Mouse (Mus musculus) ES-Bruce4 (cell line): ENCODE results near the gene Arhgap10. TPM values are rescaled to one million over a fixed set of nuclear protein-coding genes. Genes with fewer than 3 reads are reported as not detected.

Experiments used
- H3K27ac ChIP-seq: 2 replicates; pipeline ENCODE4 v1.5.1; 2012; ENCODE audit warnings: low read length, inconsistent platforms; ENCODE audit not compliant: insufficient read depth
- H3K27me3 ChIP-seq: 2 replicates; pipeline ENCODE4 v1.6.1; 2012; ENCODE audit warnings: mild to moderate bottlenecking, low read length, inconsistent platforms; ENCODE audit not compliant: control insufficient read depth, poor library complexity, insufficient read depth, severe bottlenecking
- H3K36me3 ChIP-seq: 2 replicates; pipeline ENCODE4 v1.6.1; 2012; ENCODE audit warnings: inconsistent platforms, mild to moderate bottlenecking, low read length, moderate library complexity; ENCODE audit not compliant: control insufficient read depth, poor library complexity, insufficient read depth, severe bottlenecking
- H3K4me1 ChIP-seq: one replicate; pipeline ENCODE4 v1.8.1; 2011; ENCODE audit warnings: low read length; ENCODE audit not compliant: control insufficient read depth, insufficient read depth
- H3K4me3 ChIP-seq: 2 replicates; pipeline ENCODE4 v1.5.1; 2011; ENCODE audit warnings: low read depth, mild to moderate bottlenecking, low read length
- H3K9ac ChIP-seq: 2 replicates; pipeline ENCODE4 v1.6.1; 2012; ENCODE audit warnings: low read depth, mild to moderate bottlenecking, inconsistent platforms; ENCODE audit not compliant: poor library complexity, severe bottlenecking
- H3K9me3 ChIP-seq: replicated peaks from 2 replicates; pipeline ENCODE4 v1.6.1; 2012; ENCODE audit warnings: mild to moderate bottlenecking, low read length, inconsistent platforms; ENCODE audit not compliant: control insufficient read depth, poor library complexity, insufficient read depth, severe bottlenecking
- CTCF ChIP-seq: IDR thresholded peaks from one replicate; pipeline ENCODE4 v1.8.1; 2011; ENCODE audit warnings: low read depth, low read length
- EP300 ChIP-seq: IDR thresholded peaks from 2 replicates; pipeline ENCODE4 v1.6.1; 2011; ENCODE audit warnings: low read depth, low read length; ENCODE audit not compliant: insufficient read depth
- POLR2A ChIP-seq: IDR thresholded peaks from one replicate; pipeline ENCODE4 v1.8.1; 2011; ENCODE audit warnings: low read length; ENCODE audit not compliant: insufficient read depth
- polyA plus RNA-seq: library from polyadenylated mRNA; stranded (reverse); fragments of >200 nt; gene quantifications from 2 replicates; pipeline ENCODE4 v1.2.4, GENCODE M21; 2011; ENCODE audit warnings: low read depth; ENCODE audit not compliant: missing spikeins, insufficient read depth, insufficient read length

The Arhgap10 gene
- polyA plus RNA-seq, 1 experiment: 26.0 TPM

DNA sequence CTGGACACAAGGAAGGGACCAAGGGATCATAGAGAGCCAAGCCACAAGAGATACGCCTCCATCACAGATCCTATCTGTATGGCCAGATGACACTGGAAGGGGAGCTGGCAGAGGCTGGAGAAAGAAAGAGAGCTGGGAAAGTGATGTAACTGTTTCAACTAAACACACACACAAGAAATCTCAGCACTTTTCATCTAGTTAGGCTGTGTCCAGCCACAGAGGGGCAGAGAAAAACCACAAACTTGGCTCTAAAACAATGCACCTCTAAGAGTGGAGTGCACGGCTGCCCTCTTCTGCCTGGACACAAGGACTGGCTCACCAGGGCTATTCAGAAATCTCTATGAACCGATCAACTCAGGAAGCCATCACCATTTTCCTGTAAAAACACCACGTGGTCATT is 175.6 kb downstream of the Arhgap10 start:
- no peak overlapping the region for H3K27ac ChIP-seq
- no peak for TF ChIP-seq POLR2A
- TF ChIP-seq CTCF: no peak
- no peak for TF ChIP-seq EP300

DNA sequence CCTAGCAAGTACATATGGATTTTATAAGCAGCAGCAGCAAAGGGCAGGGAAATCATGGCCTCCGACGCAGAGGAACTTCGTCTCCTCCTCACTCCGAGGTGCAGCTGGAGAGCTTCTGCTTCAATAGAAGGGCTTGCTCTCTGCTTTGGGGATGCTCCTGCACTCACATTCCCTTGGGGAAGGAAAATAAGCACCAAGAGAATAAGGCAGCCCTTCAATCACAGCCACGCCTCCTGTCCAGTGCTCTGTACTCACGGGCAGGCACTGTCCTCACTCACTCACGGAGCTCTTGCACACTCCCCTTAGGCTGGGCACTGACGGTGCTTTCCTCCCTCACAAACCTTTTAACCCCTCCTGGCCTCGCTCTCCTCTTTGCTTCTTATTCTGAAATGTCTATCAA is 176.4 kb downstream of the Arhgap10 start:
- Histone ChIP-seq H3K4me1 (no peaks in the 10 kb centered on the region), H3K4me3 (no peak overlapping the region), H3K9ac (no peak overlapping the region), H3K36me3 (no peaks in the 10 kb centered on the region), H3K27me3 (no peaks in the 10 kb centered on the region), H3K27ac (no peak overlapping the region), H3K9me3 (no peaks in the 10 kb centered on the region)
- no peak for TF ChIP-seq CTCF
- TF ChIP-seq POLR2A: no peak
- TF ChIP-seq EP300: no peak

More for the DNA sequence above, 175.6 kb downstream of the Arhgap10 start:
- Histone ChIP-seq H3K9me3 (no peaks in the 10 kb centered on the region), H3K27me3 (no peaks in the 10 kb centered on the region), H3K4me1 (no peaks in the 10 kb centered on the region), H3K36me3 (no peaks in the 10 kb centered on the region), H3K9ac (no peak overlapping the region), H3K4me3 (no peak overlapping the region)

DNA sequence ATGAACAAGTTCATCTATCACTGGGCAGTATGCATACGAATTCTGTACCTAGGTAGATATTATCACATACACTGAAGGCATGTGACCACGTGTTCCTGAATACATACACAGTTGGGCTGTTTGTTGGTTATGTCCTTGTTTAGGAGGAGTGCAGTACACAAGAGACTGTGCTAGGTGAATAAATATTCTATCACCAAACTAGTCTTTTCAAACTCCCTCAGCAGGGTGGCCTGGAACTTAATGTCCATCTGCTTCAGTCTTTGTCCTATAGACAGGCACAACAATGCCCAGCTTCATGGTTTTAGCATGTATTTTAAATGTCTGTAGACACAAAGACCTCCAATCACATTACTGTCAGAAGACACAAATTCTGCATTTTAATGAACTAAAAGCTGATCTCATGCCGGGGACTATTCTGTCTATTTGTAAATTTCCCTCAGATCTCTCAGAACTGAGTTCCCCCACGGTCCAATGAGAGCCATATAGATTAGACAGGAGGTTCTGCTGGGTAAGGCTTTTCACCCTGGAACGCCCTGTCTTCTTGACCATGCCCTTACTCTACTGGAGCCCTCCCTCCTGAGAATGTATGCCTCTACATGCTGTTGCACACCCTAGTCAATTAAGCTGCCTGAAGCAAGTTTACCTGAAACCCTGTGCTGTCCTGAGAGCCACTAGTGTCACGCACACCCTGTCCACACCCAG is 177.6 kb downstream of the Arhgap10 start:
- Histone ChIP-seq H3K4me3 (no peak overlapping the region), H3K36me3 (no peaks in the 10 kb centered on the region), H3K27me3 (no peaks in the 10 kb centered on the region), H3K9ac (no peak overlapping the region), H3K9me3 (no peaks in the 10 kb centered on the region), H3K27ac (no peak overlapping the region), H3K4me1 (no peaks in the 10 kb centered on the region)
- TF ChIP-seq EP300: no peak
- TF ChIP-seq POLR2A: no peak
- TF ChIP-seq CTCF: no peak

DNA sequence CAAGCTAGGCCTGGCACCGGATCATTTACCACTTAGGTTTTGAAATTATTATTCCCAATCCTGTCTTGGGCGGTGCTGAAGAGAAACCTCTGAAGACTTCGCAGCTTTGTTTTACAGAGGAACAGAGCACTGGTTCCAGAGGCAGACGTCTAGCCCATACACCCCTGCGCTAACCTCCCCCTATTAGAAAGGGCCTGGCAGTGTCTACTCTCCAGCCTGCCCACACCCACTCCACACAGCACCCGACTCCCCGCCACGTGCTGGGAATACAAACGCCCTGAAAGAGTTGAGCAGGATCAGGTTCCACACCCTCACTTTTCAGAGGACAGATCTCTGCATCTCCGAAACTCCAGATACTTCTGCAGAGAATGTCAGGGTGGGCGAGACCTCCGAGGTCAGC is 180.5 kb downstream of the Arhgap10 start:
- no peak for TF ChIP-seq CTCF
- TF ChIP-seq POLR2A: no peak
- no peak for TF ChIP-seq EP300
- H3K27me3 ChIP-seq: no peaks in the 10 kb centered on the region
- H3K4me1 ChIP-seq: no peaks in the 10 kb centered on the region
- no peaks in the 10 kb centered on the region for H3K36me3 ChIP-seq
- H3K4me3 ChIP-seq: no peak overlapping the region
- peaks cover 6% of the 10 kb centered on the region for H3K9me3 ChIP-seq
- no peak overlapping the region for H3K9ac ChIP-seq
- no peak overlapping the region for H3K27ac ChIP-seq

DNA sequence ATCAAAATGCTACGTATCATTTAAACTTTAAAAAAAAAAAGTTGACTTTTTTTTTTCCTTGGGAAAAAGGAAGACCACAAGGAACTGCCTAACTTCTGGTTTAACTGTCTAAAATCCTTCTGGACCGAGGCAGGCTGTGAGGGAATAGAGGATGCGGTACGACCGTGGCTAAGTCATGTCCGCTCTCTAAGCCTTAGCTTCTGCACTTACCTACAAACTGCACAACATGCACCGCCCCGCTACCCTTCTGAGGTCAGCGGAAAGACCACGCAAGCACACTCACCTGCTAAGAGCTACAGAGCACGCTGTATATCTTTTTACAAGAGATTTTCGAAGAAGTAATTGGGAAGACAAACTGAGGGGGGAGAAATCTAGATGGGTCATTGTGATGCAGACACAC is 186.6 kb downstream of the Arhgap10 start:
- Histone ChIP-seq H3K4me3 (no peak overlapping the region), H3K9ac (no peak overlapping the region), H3K9me3 (peaks cover 6% of the 10 kb centered on the region), H3K27me3 (no peaks in the 10 kb centered on the region), H3K4me1 (no peaks in the 10 kb centered on the region), H3K36me3 (no peaks in the 10 kb centered on the region), H3K27ac (no peak overlapping the region)
- TF ChIP-seq POLR2A (no peak), CTCF (no peak), EP300 (no peak)

DNA sequence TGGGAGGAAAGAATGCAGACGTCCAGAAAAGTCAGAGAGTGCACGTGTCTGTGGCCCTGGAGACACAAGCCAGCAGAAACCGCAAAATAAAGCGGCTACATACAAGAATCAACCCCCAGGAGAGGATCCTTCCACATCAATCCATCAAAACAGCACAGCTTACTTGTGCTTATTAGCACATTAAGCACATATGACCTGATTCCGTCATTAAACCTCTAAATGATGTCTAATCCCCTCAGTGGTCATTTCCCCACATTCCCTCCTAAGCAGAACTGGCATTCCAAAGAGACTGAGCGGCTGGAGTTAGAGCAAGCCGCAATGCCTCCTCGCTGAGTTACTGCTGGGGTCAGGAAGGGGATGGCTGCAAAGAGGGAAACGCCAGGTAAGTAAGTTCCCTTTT is 187.4 kb downstream of the Arhgap10 start:
- H3K27ac ChIP-seq: no peak overlapping the region
- H3K9me3 ChIP-seq: peaks cover 6% of the 10 kb centered on the region
- no peaks in the 10 kb centered on the region for H3K4me1 ChIP-seq
- TF ChIP-seq CTCF: no peak
- no peak for TF ChIP-seq EP300
- TF ChIP-seq POLR2A: no peak
- H3K27me3 ChIP-seq: no peaks in the 10 kb centered on the region
- H3K36me3 ChIP-seq: no peaks in the 10 kb centered on the region
- H3K4me3 ChIP-seq: no peak overlapping the region
- H3K9ac ChIP-seq: no peak overlapping the region
